Mouse (Mus musculus) C2C12 (cell line): ENCODE measurements around the gene Apobec3. TPM values are rescaled to one million over a fixed set of nuclear protein-coding genes. Genes with fewer than 3 reads are reported as not detected.
"Not testable (repeated sequence)": the region's sequence is repeated elsewhere in the genome, so short reads cannot be mapped to it uniquely, and the experiment has no call there.

ENCODE experiments used
- H3K27me3 ChIP-seq: one replicate; pipeline ENCODE4 v1.6.1; 2011; ENCODE audit not compliant: control insufficient read depth, insufficient read depth, insufficient read length
- H3K36me3 ChIP-seq: one replicate; pipeline ENCODE4 v1.6.1; 2011; ENCODE audit not compliant: control insufficient read depth, insufficient read depth
- H3K4me3 ChIP-seq: one replicate; pipeline ENCODE4 v1.5.1; 2011; ENCODE audit warnings: mild to moderate bottlenecking, control low read depth; ENCODE audit not compliant: poor library complexity, insufficient read depth, severe bottlenecking
- H3K79me2 ChIP-seq: one replicate; pipeline ENCODE4 v1.6.1; 2011; ENCODE audit not compliant: control insufficient read depth, insufficient read depth
- H3K79me3 ChIP-seq: one replicate; pipeline ENCODE4 v1.6.1; 2011; ENCODE audit warnings: low read depth, control low read depth
- H3ac ChIP-seq: one replicate; pipeline ENCODE3; 2011; ENCODE audit warnings: low read depth; ENCODE audit not compliant: control insufficient read depth, insufficient read length
- CEBPB ChIP-seq: IDR thresholded peaks from one replicate; pipeline ENCODE4 v1.6.1; 2011; ENCODE audit warnings: low read depth, mild to moderate bottlenecking, control low read depth, moderate library complexity
- CTCF ChIP-seq: IDR thresholded peaks from one replicate; pipeline ENCODE4 v1.5.1; 2011; ENCODE audit not compliant: control insufficient read depth, insufficient read depth, insufficient read length
- FOSL1 ChIP-seq: IDR thresholded peaks from one replicate; pipeline ENCODE4 v1.8.0; 2011; ENCODE audit warnings: mild to moderate bottlenecking, low read length; ENCODE audit not compliant: poor library complexity, insufficient read depth, severe bottlenecking
- MAX ChIP-seq: IDR thresholded peaks from one replicate; pipeline ENCODE4 v1.6.1; 2011; ENCODE audit warnings: mild to moderate bottlenecking, control low read depth
- MYOD1 ChIP-seq: IDR thresholded peaks from one replicate; pipeline ENCODE4 v1.6.1; 2011; ENCODE audit warnings: low read depth; ENCODE audit not compliant: control insufficient read depth, insufficient read length
- MYOG ChIP-seq: IDR thresholded peaks from one replicate; pipeline ENCODE4 v1.6.1; 2011; ENCODE audit not compliant: control insufficient read depth, insufficient read length; ENCODE audit errors: extremely low read depth
- USF1 ChIP-seq: IDR thresholded peaks from one replicate; pipeline ENCODE4 v1.6.1; 2011; ENCODE audit warnings: low read depth, mild to moderate bottlenecking, control low read depth, moderate library complexity
- polyA plus RNA-seq: library from polyadenylated mRNA; unstranded; fragments of >200 nt; fragmentation: generic; extraction: Trizol; gene quantifications from one replicate; pipeline ENCODE4 v1.2.1, GENCODE M21; 2012; ENCODE audit warnings: missing spikeins

Gene Apobec3
- polyA plus RNA-seq, 1 experiment, result 24.0 TPM

DNA sequence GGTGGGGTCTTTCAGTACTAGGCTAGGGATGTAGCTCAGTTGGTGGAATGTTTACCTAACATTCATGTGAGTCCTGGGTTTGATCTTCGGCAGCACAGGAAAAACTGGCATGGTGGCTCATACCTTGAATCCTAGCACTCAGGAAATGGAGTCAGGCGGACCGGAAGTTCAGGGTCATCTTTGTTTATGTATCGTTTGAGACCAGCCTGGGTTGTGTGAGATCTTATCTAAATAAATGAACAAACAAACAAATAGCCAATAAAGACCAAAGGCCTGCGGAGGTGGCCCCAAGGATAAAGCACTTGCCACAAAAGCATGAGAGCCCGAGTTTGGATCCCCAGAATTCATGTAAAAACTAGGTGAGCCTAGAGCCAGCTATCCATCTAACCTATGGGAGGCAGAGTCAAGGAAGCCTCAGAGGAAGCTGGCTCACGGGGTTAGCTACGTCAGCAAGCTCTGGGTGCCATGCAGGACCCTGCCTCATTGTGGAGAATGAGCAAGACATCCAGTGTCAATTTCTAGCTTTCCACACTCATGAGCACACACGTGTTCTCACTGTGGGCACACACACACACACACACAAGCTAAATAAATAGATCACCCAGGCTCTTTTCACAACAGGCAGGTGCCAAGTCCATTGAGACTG, 4.7 kb downstream of the Apobec3 start:
- TF ChIP-seq MYOD1 (no peak), MYOG (no peak), CTCF (no peak), MAX (no peak), USF1 (no peak), FOSL1 (no peak), CEBPB (no peak)
- Histone ChIP-seq H3ac (no peak overlapping the region), H3K27me3 (no peaks in the 10 kb centered on the region), H3K36me3 (peaks cover 24% of the 10 kb centered on the region), H3K4me3 (no peak overlapping the region), H3K79me3 (peaks cover 7% of the 10 kb centered on the region), H3K79me2 (peaks cover 32% of the 10 kb centered on the region)

DNA sequence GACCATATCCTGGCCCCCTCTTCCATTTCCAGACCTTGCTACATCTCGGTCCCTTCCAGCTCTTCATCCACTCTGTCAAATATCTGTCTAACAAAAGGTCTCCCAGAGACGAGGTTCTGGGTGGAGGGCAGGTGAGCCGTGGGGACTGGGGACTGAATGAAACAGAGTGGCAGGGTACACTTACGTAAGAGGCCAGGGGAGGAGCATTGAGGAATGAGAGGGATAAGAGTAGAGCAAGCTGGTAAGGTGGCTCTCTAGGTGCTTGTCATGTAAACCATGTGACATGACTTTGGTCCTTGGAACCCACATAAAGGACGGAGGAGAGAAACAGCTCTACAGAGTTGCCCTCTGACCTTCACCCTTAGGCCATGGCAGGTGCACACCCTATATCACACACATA, 7.5 kb downstream of the Apobec3 start:
- H3K79me2 ChIP-seq, result peaks cover 10% of the 10 kb centered on the region
- TF ChIP-seq CEBPB, result no peak
- TF ChIP-seq USF1, result no peak
- no peak for TF ChIP-seq FOSL1
- TF ChIP-seq MYOD1, result no peak
- TF ChIP-seq CTCF, result no peak
- TF ChIP-seq MAX, result no peak
- TF ChIP-seq MYOG, result no peak

DNA sequence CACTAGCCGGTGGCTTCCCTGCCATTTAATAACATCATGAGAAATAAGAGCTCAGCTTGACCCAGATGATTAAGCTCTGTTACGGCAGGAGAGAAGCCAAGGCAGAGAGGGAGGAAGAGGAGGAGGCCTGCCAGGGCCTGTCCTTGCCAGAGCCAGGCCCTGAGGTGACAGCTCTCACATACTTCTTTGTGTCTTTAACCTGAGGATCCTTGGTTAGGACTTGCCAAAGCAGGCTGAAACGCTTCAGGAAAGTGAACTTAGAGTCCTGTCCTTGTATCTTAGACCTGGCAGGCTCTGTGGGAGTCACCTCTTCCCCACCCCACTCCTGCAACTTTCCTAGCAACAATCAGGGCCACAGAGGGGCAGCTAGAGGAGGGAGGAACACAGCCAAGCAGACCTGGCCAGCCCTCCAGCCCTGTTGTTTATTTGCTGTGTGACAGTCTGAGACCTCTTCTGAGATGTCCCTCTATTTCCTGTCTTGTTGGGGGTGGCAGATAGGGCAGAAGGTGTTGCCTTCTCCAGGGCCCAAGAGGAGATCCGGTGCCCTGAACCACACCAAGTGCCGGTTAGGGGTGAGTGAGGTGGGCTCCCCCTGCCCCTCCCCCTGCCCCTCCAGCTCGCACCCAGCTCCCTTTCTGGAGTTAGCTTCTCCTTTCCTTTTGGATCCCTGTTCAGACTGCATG, 8.5 kb downstream of the Apobec3 start:
- Histone ChIP-seq H3K36me3 (peaks cover 27% of the 10 kb centered on the region), H3K27me3 (no peaks in the 10 kb centered on the region), H3K4me3 (no peak overlapping the region), H3K79me2 (peaks cover under 1% of the 10 kb centered on the region), H3K79me3 (peaks cover 2% of the 10 kb centered on the region), H3ac (no peak overlapping the region)
- TF ChIP-seq CTCF (no peak), USF1 (no peak), CEBPB (no peak), FOSL1 (no peak), MYOD1 (no peak), MYOG (no peak), MAX (no peak)

More for the DNA sequence above, 7.5 kb downstream of the Apobec3 start:
- H3K36me3 ChIP-seq, result peaks cover 24% of the 10 kb centered on the region
- peaks cover 5% of the 10 kb centered on the region for H3K79me3 ChIP-seq
- no peaks in the 10 kb centered on the region for H3K27me3 ChIP-seq
- H3ac ChIP-seq, result no peak overlapping the region
- no peak overlapping the region for H3K4me3 ChIP-seq

DNA sequence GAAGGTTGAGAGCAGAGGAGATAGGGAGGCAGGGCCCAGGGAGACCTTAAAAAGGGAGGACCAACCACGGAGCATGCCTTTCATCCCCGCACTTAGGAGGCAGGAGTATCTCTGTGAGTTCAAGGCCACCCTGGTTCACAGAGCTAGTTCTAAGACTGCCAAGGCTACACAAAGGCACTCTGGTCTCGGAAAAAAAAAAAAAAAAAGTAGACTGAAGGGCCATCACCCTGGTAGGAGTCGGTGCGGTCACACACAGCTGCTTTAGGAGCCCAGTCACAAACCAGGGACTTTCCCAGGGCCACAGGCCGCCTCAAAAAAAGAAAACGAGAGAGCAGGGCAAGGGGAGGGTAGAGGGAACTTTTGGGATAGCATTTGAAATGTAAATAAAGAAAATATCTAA, 9.3 kb downstream of the Apobec3 start:
- H3K4me3 ChIP-seq, result no peak overlapping the region
- H3K36me3 ChIP-seq, result peaks cover 27% of the 10 kb centered on the region
- H3K79me2 ChIP-seq, result no peaks in the 10 kb centered on the region
- TF ChIP-seq MYOD1 (no peak), MAX (no peak)
- H3K79me3 ChIP-seq, result no peaks in the 10 kb centered on the region
- H3K27me3 ChIP-seq, result no peaks in the 10 kb centered on the region
- no peak overlapping the region for H3ac ChIP-seq

DNA sequence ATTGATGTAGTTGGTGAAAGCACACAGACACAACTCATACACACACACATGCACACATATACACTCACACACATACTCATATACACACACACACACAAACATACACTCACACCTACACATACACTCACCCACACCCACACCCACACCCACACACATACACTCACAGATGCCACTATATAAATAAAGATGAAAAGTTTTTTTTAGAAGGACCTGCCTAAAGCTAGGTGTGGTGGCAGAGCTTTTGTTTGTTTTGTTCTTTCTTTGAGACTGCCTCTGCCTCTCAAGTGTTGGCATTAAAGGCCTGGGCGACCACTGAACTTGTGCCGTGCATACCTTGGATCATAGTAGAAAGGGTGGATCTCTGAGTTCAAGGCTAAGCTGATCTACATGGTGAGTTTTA, 9.9 kb downstream of the Apobec3 start:
- TF ChIP-seq CEBPB, result no peak
- TF ChIP-seq MYOD1, result no peak
- TF ChIP-seq MYOG, result no peak
- TF ChIP-seq MAX, result no peak
- no peak for TF ChIP-seq USF1
- no peak for TF ChIP-seq CTCF
- TF ChIP-seq FOSL1, result no peak
- Histone ChIP-seq H3K4me3 (no peak overlapping the region), H3ac (no peak overlapping the region), H3K27me3 (no peaks in the 10 kb centered on the region), H3K36me3 (peaks cover 32% of the 10 kb centered on the region), H3K79me3 (no peaks in the 10 kb centered on the region), H3K79me2 (no peaks in the 10 kb centered on the region)

DNA sequence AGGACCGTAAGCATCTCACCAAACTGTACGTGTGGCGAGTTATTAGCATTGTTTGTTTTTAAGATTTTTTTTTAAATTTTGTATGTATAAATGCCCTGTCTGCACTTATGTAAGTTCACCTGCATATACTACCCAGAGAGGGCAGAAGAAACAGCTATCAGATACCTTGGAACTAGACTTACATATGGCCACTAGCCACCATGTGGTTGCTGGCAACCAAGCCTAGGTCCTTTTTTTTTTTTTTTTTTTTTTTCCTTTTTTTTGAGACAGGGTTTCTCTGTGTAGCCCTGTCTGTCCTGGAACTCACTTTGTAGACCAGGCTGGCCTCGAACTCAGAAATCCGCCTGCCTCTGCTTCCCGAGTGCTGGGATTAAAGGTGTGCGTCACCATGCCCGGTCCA, 11.6 kb downstream of the Apobec3 start:
- not testable (repeated sequence) for H3K27me3 ChIP-seq, H3K4me3 ChIP-seq, H3ac ChIP-seq, H3K79me3 ChIP-seq, H3K79me2 ChIP-seq
- peaks cover 38% of the 10 kb centered on the region for H3K36me3 ChIP-seq
